Mouse (Mus musculus) ovary, postnatal 14 days (tissue): Measurements from ENCODE around the gene Tnfrsf19.

Source experiments
- DNase-seq: peaks from one replicate; pipeline ENCODE4 v3.0.0; 2022; ENCODE audit warnings: low spot score

The Tnfrsf19 gene

GRCm38 (mm10) chr14:60964016-60964810, 82.1 kb downstream of the Tnfrsf19 start:
- DNase-seq = no peak

DNA sequence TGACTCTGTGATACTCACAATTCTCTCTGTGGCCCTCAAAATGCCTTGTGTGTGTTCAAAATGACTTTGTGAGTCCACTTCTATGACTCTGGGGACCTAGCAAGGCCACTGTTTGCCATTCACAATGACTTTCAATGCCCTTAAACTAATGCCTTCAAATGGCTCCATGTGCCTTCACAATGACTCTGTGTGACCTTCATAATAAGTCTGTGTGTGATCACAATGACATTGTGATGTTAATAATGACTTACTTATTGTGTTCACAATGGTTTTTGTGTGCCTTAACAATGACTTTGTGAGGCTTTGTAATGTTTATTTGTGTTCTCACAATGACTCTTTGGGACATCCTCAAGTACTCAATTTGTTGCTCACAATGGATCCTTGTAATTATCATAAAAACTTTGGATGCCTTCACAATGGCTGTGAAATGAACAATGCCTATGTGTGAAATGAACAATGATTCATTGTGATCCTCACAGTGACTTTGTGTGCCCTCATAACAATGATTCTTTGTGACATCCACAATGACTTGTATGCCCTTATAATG, 88.6 kb downstream of the Tnfrsf19 start:
- DNase-seq = no peak

DNA sequence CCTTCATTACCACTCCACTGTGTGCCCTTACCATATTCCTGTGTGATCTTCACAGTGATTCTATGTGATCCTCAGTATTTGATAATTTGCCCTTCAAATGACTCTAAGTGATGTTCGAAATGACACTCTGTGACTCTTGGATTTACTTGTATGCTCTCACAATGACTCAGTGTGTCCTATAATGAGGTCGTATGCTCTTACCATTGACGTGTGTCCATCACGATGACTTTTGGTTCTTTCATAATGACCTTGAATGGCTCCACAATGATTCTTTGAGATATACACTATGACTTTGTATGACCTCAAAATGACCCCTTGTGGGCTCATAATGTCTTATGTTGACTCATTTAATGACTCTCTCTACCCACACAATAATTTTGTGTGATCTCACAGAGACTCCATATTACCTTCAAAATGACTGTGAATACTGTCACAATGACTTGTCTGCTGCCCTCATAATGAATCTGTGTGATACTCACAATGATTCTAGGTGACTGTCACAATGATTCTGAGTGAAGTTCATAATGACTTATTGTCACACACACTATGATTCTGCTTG, 108.7 kb downstream of the Tnfrsf19 start:
- DNase-seq = no peak

DNA sequence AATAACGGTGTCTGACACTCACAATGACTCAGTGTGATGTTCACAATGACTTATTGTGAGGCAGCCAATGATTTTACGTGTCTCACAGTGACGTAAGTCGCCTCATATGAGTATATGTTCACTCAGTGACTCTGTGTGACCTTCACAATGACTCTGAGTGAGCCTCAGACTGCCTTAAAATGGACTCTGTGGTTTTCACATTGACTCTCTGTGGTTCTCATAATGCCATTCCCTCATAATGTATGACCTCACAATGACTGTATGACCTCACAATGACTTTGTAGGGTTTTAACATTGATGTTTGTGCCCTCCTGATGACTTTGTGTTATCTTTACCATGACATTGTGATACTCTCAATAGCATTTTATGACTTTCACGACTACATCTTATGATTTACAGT, 110.6 kb downstream of the Tnfrsf19 start:
- no peak for DNase-seq

DNA sequence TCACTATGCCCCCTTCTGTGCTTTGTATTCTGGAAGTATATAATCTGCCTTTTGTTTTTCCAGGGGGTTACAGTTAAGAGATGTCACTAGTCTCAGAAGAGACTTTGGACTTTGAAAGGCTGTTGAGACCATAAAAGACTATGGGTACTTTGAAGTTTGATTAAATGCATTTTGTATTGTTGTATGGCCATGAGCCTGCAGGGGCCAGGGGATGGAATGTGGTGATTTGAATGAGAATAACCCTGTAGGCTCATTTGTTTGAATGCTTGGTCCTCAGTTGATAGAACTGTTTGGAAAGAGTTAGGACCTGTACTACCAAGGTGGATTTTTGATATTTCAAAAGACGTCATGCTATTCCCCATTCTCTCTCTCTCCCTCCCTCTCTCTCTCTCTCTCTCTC, 120.3 kb downstream of the Tnfrsf19 start:
- no peak for DNase-seq

- DNase-seq = no peak
These were observed 129.6 kb downstream of the Tnfrsf19 start for GRCm38 (mm10) chr14:60916661-60917060.
